Mouse (Mus musculus): ENCODE results near the gene Gatad2a. TPM values are rescaled to one million over a fixed set of nuclear protein-coding genes. Genes with fewer than 3 reads are reported as not detected.

The Gatad2a gene
- polyA plus RNA-seq, 1 experiment from 2014 or later = 41.6 TPM

GRCm38 (mm10) chr8:69901484-69902162 is 94.6 kb downstream of the Gatad2a start:
- Histone ChIP-seq H3K4me3 (ENCODE audit: low read length) (peak overlapping the region; percentile 82), H3K4me1 (replicated peaks; ENCODE audit: control insufficient read depth, insufficient read depth, low read length) (peaks cover 22% of the 10 kb centered on the region), H3K4me2 (ENCODE audit: low read depth, low read length) (peak overlapping the region; percentile 98), H3K9me3 (ENCODE audit: control insufficient read depth, low read length) (no peaks in the 10 kb centered on the region), H3K9ac (ENCODE audit: low read length) (peak overlapping the region; percentile 85), H3K36me3 (ENCODE audit: control insufficient read depth, insufficient read depth, low read length) (no peaks in the 10 kb centered on the region), H3K27me3 (ENCODE audit: control insufficient read depth, insufficient read depth, low read depth, low read length) (no peaks in the 10 kb centered on the region), H3K27ac (ENCODE audit: low read length) (peak overlapping the region; percentile 97)
- peak; percentile 78 for ATAC-seq (ENCODE audit: low read depth)
- WGBS = 1% methylated on average over 41 of the region's 41 CpGs

DNA sequence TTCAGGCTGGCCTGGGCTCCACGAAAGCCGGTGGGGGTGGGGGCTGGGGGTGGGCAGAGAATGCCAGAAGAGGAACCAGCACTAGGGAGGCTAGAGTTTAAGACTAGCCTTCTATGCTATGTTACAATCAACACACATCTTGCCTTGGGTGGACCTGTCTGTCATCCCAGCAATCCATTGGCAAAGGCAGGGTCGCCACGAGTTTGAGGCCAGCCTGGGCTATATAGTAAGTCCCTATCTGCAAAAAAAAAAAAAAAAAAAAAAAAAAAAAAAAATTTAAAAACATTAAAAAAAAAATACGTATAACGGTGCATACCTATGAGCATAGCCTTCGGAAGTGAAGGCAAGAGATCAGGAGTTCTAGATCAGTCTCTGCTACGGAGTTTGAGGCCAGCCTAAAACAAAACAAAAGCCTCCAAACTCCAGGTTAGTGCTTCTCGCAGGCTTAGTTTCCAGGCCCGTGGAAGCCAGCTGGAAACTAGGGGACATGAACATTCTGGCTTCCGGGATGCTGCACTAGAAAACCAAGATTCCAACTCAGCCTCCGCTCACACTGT is 95.2 kb downstream of the Gatad2a start:
- peaks cover 22% of the 10 kb centered on the region for H3K4me1 ChIP-seq (replicated peaks; ENCODE audit: control insufficient read depth, insufficient read depth, low read length)
- H3K4me3 ChIP-seq (ENCODE audit: low read length) = peak overlapping the region; percentile 82
- H3K27me3 ChIP-seq (ENCODE audit: control insufficient read depth, insufficient read depth, low read depth, low read length) = no peaks in the 10 kb centered on the region
- peak overlapping the region; percentile 85 for H3K9ac ChIP-seq (ENCODE audit: low read length)
- 14% methylated on average over 12 of the region's 12 CpGs for WGBS
- H3K9me3 ChIP-seq (ENCODE audit: control insufficient read depth, low read length) = no peaks in the 10 kb centered on the region
- peak overlapping the region; percentile 97 for H3K27ac ChIP-seq (ENCODE audit: low read length)
- no peaks in the 10 kb centered on the region for H3K36me3 ChIP-seq (ENCODE audit: control insufficient read depth, insufficient read depth, low read length)
- H3K4me2 ChIP-seq (ENCODE audit: low read depth, low read length) = peak overlapping the region; percentile 98
- no peak for ATAC-seq (ENCODE audit: low read depth)

GRCm38 (mm10) chr8:69899876-69900275 is 96.3 kb downstream of the Gatad2a start:
- H3K9me3 ChIP-seq (ENCODE audit: control insufficient read depth, low read length) = no peaks in the 10 kb centered on the region
- no peak overlapping the region for H3K27ac ChIP-seq (ENCODE audit: low read length)
- no peaks in the 10 kb centered on the region for H3K27me3 ChIP-seq (ENCODE audit: control insufficient read depth, insufficient read depth, low read depth, low read length)
- no peak overlapping the region for H3K4me2 ChIP-seq (ENCODE audit: low read depth, low read length)
- H3K4me1 ChIP-seq (replicated peaks; ENCODE audit: control insufficient read depth, insufficient read depth, low read length) = peaks cover 22% of the 10 kb centered on the region
- no peak overlapping the region for H3K4me3 ChIP-seq (ENCODE audit: low read length)
- 85% methylated on average over 2 of the region's 2 CpGs for WGBS
- no peaks in the 10 kb centered on the region for H3K36me3 ChIP-seq (ENCODE audit: control insufficient read depth, insufficient read depth, low read length)
- no peak overlapping the region for H3K9ac ChIP-seq (ENCODE audit: low read length)
- ATAC-seq (ENCODE audit: low read depth) = no peak

GRCm38 (mm10) chr8:69897857-69898256 is 98.3 kb downstream of the Gatad2a start:
- no peak for ATAC-seq (ENCODE audit: low read depth)
- Histone ChIP-seq H3K4me2 (ENCODE audit: low read depth, low read length) (no peak overlapping the region), H3K4me3 (ENCODE audit: low read length) (no peak overlapping the region), H3K9me3 (ENCODE audit: control insufficient read depth, low read length) (no peaks in the 10 kb centered on the region), H3K27ac (ENCODE audit: low read length) (no peak overlapping the region), H3K36me3 (ENCODE audit: control insufficient read depth, insufficient read depth, low read length) (no peaks in the 10 kb centered on the region; the same call in 1 of the 2 replicates), H3K27me3 (ENCODE audit: control insufficient read depth, insufficient read depth, low read depth, low read length) (no peaks in the 10 kb centered on the region), H3K9ac (ENCODE audit: low read length) (no peak overlapping the region), H3K4me1 (replicated peaks; ENCODE audit: control insufficient read depth, insufficient read depth, low read length) (peaks cover 18% of the 10 kb centered on the region)
- 80% methylated on average over 6 of the region's 6 CpGs for WGBS

GRCm38 (mm10) chr8:69895772-69896451 is 100.3 kb downstream of the Gatad2a start:
- H3K36me3 ChIP-seq (ENCODE audit: control insufficient read depth, insufficient read depth, low read length) = no peaks in the 10 kb centered on the region; the same call in 1 of the 2 replicates
- H3K4me3 ChIP-seq (ENCODE audit: low read length) = no peak overlapping the region
- 80% methylated on average over 4 of the region's 4 CpGs for WGBS
- H3K27ac ChIP-seq (ENCODE audit: low read length) = no peak overlapping the region
- H3K9ac ChIP-seq (ENCODE audit: low read length) = no peak overlapping the region
- H3K4me2 ChIP-seq (ENCODE audit: low read depth, low read length) = no peak overlapping the region
- no peaks in the 10 kb centered on the region; the same call in 1 of the 2 replicates for H3K27me3 ChIP-seq (ENCODE audit: control insufficient read depth, insufficient read depth, low read depth, low read length)
- ATAC-seq (ENCODE audit: low read depth) = no peak
- peaks cover 10% of the 10 kb centered on the region for H3K4me1 ChIP-seq (replicated peaks; ENCODE audit: control insufficient read depth, insufficient read depth, low read length)
- no peaks in the 10 kb centered on the region for H3K9me3 ChIP-seq (ENCODE audit: control insufficient read depth, low read length)

DNA sequence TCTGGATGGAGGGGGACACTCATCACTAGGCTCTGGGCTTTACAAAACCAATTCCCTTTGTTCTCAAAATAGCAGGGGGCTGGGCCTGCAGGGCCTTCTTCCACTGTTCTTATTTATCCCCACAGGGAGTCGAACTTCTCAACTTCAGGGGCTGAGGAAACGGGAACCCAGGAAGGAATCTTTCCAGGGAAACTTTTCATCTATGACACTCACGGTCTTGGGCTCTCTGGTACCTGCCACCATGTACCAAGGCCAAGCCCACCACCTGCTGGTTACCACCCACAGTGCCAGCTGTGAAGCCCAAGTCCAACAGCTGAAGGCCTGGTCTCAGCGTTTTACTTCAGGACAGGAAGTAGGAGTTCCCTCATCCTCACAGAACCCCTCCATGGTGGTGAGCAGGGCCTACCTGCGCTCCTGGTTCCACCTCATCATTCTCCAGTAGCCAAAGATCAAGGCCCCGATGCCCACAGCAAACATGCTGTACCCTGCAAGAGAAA is 101.3 kb downstream of the Gatad2a start:
- H3K9me3 ChIP-seq (ENCODE audit: control insufficient read depth, low read length) = no peaks in the 10 kb centered on the region
- no peak overlapping the region for H3K4me2 ChIP-seq (ENCODE audit: low read depth, low read length)
- H3K9ac ChIP-seq (ENCODE audit: low read length) = no peak overlapping the region
- H3K4me3 ChIP-seq (ENCODE audit: low read length) = no peak overlapping the region
- H3K27me3 ChIP-seq (ENCODE audit: control insufficient read depth, insufficient read depth, low read depth, low read length) = peaks cover 10% of the 10 kb centered on the region
- 72% methylated on average over 6 of the region's 6 CpGs for WGBS
- no peak overlapping the region for H3K27ac ChIP-seq (ENCODE audit: low read length)
- peaks cover under 1% of the 10 kb centered on the region; the same call in 1 of the 2 replicates for H3K4me1 ChIP-seq (replicated peaks; ENCODE audit: control insufficient read depth, insufficient read depth, low read length)
- H3K36me3 ChIP-seq (ENCODE audit: control insufficient read depth, insufficient read depth, low read length) = no peaks in the 10 kb centered on the region; the same call in 1 of the 2 replicates
- ATAC-seq (ENCODE audit: low read depth) = no peak

GRCm38 (mm10) chr8:69893863-69894262 is 102.3 kb downstream of the Gatad2a start:
- H3K9ac ChIP-seq (ENCODE audit: low read length) = no peak overlapping the region

DNA sequence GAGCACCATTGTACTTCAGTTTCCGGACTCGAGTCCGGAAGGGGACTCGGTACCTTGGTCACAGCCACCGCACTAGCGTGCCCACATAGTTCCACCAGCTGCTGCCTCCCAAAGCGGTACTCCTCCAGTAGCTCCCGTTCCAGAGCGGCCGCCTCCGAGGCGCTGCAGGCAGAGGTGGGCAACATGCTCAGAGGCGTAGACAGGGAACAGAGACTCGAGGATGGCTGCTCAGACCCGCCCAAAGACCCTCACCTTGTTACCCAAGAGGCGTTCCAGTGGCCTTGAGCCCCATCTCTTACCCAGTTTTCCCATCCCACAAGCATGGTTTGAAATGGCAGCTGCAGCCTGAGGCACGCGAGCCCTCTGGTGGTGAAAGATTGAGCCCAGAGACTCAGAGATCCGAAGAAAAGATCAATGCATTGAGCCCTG is 105.4 kb downstream of the Gatad2a start:
- H3K27me3 ChIP-seq (ENCODE audit: control insufficient read depth, insufficient read depth, low read depth, low read length) = peaks cover 49% of the 10 kb centered on the region
- peaks cover 13% of the 10 kb centered on the region for H3K4me1 ChIP-seq (replicated peaks; ENCODE audit: control insufficient read depth, insufficient read depth, low read length)
- H3K4me3 ChIP-seq (ENCODE audit: low read length) = no peak overlapping the region
- no peaks in the 10 kb centered on the region; the same call in 1 of the 2 replicates for H3K36me3 ChIP-seq (ENCODE audit: control insufficient read depth, insufficient read depth, low read length)
- no peak for ATAC-seq (ENCODE audit: low read depth)
- H3K4me2 ChIP-seq (ENCODE audit: low read depth, low read length) = no peak overlapping the region
- H3K27ac ChIP-seq (ENCODE audit: low read length) = no peak overlapping the region
- H3K9me3 ChIP-seq (ENCODE audit: control insufficient read depth, low read length) = no peaks in the 10 kb centered on the region
- 47% methylated on average over 19 of the region's 19 CpGs for WGBS
- no peak overlapping the region for H3K9ac ChIP-seq (ENCODE audit: low read length)

More at GRCm38 (mm10) chr8:69893863-69894262, 102.3 kb downstream of the Gatad2a start:
- no peaks in the 10 kb centered on the region for H3K9me3 ChIP-seq (ENCODE audit: control insufficient read depth, low read length)
- H3K27me3 ChIP-seq (ENCODE audit: control insufficient read depth, insufficient read depth, low read depth, low read length) = peaks cover 20% of the 10 kb centered on the region
- H3K4me1 ChIP-seq (replicated peaks; ENCODE audit: control insufficient read depth, insufficient read depth, low read length) = peaks cover 3% of the 10 kb centered on the region
- no peaks in the 10 kb centered on the region; the same call in 1 of the 2 replicates for H3K36me3 ChIP-seq (ENCODE audit: control insufficient read depth, insufficient read depth, low read length)
- no peak overlapping the region for H3K4me2 ChIP-seq (ENCODE audit: low read depth, low read length)
- no peak; the same call in 1 of the 2 replicates for ATAC-seq (ENCODE audit: low read depth)
- H3K27ac ChIP-seq (ENCODE audit: low read length) = no peak overlapping the region
- H3K4me3 ChIP-seq (ENCODE audit: low read length) = no peak overlapping the region
- 37% methylated on average over 17 of the region's 17 CpGs for WGBS

DNA sequence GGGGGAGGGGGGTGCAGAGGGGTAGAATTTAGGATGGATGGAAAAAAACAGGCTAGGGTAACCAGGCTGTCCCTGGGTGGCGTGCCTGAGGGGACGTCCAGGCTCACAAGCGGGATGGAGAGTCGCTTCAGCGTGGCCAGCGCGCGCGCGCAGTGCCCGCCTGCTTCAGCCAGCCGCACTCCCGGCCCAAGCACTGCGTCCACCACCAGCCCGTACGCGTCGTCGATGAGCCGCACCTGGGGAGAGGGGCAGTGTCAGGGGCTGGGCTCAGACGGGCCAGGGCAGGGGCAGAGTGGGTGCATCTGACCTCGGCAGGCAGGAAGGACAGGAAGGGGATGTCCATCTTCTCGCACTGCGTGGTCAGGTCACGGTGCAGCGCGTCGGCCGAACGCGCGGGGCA is 107.3 kb downstream of the Gatad2a start:
- Histone ChIP-seq H3K27ac (ENCODE audit: low read length) (no peak overlapping the region), H3K9me3 (ENCODE audit: control insufficient read depth, low read length) (no peaks in the 10 kb centered on the region), H3K9ac (ENCODE audit: low read length) (no peak overlapping the region), H3K4me3 (ENCODE audit: low read length) (peak overlapping the region; percentile 34), H3K4me2 (ENCODE audit: low read depth, low read length) (peak overlapping the region; percentile 43), H3K4me1 (replicated peaks; ENCODE audit: control insufficient read depth, insufficient read depth, low read length) (peaks cover 13% of the 10 kb centered on the region), H3K36me3 (ENCODE audit: control insufficient read depth, insufficient read depth, low read length) (no peaks in the 10 kb centered on the region), H3K27me3 (ENCODE audit: control insufficient read depth, insufficient read depth, low read depth, low read length) (peaks cover 69% of the 10 kb centered on the region)
- ATAC-seq (ENCODE audit: low read depth) = no peak
- 3% methylated on average over 32 of the region's 32 CpGs for WGBS
